Mouse (Mus musculus) splenic B cell, adult 2 months (primary cell): ENCODE results near the gene Mfap1a.
A peak's percentile ranks its signal among the peaks of the same experiment; 100 is the strongest.

Source experiments
- DNase-seq: peaks from one replicate; pipeline ENCODE4 v3.0.0-alpha.2; 2011; ENCODE audit warnings: low read depth, low spot score
- H3K27me3 ChIP-seq: 2 replicates; pipeline ENCODE4 v1.6.1; 2012; ENCODE audit warnings: mild to moderate bottlenecking, low read length, moderate library complexity, mixed read lengths; ENCODE audit not compliant: control insufficient read depth, poor library complexity, insufficient read depth, severe bottlenecking
- H3K36me3 ChIP-seq: 2 replicates; pipeline ENCODE4 v1.6.1; 2012; ENCODE audit warnings: mild to moderate bottlenecking, low read length, moderate library complexity, mixed read lengths; ENCODE audit not compliant: control insufficient read depth, poor library complexity, insufficient read depth, severe bottlenecking

Gene Mfap1a

DNA sequence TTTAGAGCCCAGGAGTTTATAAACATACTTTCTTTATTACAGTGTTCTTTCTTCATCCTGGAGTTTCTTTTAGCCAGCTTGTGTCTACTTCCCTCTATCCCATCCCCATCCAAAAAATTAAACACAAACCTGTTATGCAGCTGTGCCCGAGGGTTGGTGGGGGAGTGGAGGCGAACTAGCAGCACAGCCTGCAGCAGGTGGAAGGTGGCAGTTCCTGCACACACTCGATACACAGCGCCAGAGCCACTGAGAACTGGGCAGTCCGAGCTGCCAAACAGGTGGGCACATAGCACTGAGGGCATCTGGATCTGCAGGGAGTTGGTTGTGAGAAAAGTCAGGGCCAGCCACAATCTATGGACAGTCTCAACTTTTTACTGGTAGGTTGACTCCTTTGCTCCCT, 50.9 kb downstream of the Mfap1a start:
- Histone ChIP-seq H3K36me3 (peaks cover 6% of the 10 kb centered on the region), H3K27me3 (no peaks in the 10 kb centered on the region)
- no peak for DNase-seq

DNA sequence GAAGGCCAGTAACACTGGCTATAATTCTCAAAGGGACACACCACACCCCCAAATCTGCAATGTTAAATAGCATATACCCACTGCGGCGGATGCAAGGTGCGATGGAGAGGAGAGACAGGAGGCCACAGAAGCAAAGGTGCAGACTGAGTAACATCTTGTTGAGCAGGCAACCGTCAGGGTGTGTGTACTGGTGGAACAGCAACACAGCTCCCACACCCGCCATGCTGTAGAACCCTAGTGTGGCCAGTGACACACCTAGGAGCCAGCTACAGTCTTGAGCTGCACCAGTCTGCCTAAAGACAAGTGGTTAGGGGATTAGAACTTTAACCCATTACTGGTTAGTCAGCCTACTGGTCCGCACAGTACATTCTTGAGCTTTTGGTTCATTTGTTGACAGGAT, 52.5 kb downstream of the Mfap1a start:
- Histone ChIP-seq H3K36me3 (peaks cover 6% of the 10 kb centered on the region), H3K27me3 (no peaks in the 10 kb centered on the region)
- no peak for DNase-seq

DNA sequence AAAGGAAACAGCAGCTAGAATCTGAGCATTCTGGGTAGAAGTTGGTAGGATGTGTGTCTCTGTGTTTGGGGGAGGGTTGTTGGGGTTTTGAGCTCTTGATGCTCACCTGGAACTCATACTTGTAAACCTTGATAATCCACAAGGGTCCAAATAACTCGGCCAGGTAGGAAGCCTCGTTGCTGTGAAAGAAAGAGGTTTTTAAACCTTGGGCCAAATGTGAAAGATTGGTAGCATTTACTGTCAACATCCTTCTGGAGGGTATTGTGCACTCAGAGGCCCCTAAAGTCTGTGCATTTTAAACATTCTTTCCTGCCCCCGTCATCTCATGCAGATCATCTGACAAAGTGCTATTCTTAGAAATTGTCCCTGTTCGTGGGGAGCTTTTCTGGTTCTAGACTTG, 53.5 kb downstream of the Mfap1a start, which contains the start of gene Hypk:
TSS of gene Hypk (plus strand) at position 301 of the 400 bp plus-strand sequence.
- Histone ChIP-seq H3K27me3 (no peaks in the 10 kb centered on the region), H3K36me3 (peaks cover 5% of the 10 kb centered on the region; the same call in 1 of the 2 replicates)
- no peak for DNase-seq

GRCm38 (mm10) chr2:121452361-121452760, 54.1 kb downstream of the Mfap1a start:
- DNase-seq, result no peak
- Histone ChIP-seq H3K36me3 (peaks cover 5% of the 10 kb centered on the region; the same call in 1 of the 2 replicates), H3K27me3 (no peaks in the 10 kb centered on the region)

GRCm38 (mm10) chr2:121450093-121450492, 56.4 kb downstream of the Mfap1a start:
- H3K27me3 ChIP-seq, result no peaks in the 10 kb centered on the region
- H3K36me3 ChIP-seq, result peaks cover 5% of the 10 kb centered on the region; the same call in 1 of the 2 replicates
- DNase-seq, result peak; percentile 40

GRCm38 (mm10) chr2:121449545-121450011, 56.9 kb downstream of the Mfap1a start:
- DNase-seq, result no peak
- Histone ChIP-seq H3K36me3 (peaks cover 5% of the 10 kb centered on the region; the same call in 1 of the 2 replicates), H3K27me3 (no peaks in the 10 kb centered on the region)

- Histone ChIP-seq H3K27me3 (no peaks in the 10 kb centered on the region), H3K36me3 (peaks cover 5% of the 10 kb centered on the region; the same call in 1 of the 2 replicates)
- DNase-seq, result peak; percentile 99
Measured at GRCm38 (mm10) chr2:121448739-121449535, 57.5 kb downstream of the Mfap1a start, which contains the start of gene Serf2. Gene Serf2 (plus strand): TSS chr2:121449195.

DNA sequence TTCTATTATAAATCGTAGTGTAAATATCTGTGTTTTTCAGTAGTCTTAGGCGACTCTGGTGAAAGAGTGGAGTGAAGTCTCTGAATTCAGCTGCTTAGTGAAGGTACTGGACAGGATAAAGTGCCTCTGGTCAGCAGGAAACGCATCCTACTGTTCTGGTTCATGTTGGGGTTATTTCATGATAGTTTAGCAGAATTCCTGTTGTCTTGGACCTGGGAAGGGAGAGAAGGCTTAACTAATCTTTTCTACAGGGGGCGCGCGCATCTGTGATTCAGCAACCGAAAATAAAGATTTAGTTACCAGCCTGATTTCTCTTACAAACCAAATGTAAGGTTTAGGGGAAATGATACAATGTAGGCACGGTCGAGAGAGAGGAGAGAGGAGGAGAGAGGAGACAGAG, 58.3 kb downstream of the Mfap1a start:
- DNase-seq, result peak; percentile 44
- H3K36me3 ChIP-seq, result peaks cover 5% of the 10 kb centered on the region; the same call in 1 of the 2 replicates
- no peaks in the 10 kb centered on the region for H3K27me3 ChIP-seq

DNA sequence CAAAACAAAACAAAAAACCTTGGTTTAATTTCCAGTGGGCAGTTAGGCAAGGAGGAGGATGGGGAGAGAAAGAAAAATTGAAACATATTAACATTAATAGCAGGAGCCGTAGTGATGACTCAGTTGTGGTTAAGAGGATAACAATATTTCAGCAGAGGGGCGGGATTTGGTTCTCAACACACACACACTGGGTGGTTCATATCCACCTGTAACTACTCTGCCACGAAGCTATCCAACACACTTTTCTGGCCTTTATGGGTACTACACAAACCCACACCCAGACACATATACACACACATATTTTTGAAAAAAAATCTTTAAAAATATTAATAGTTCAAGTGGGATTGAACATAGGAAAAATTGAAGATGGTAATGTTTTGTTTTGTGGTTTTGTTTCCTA, 59.5 kb downstream of the Mfap1a start:
- no peaks in the 10 kb centered on the region for H3K27me3 ChIP-seq
- H3K36me3 ChIP-seq, result peaks cover 5% of the 10 kb centered on the region; the same call in 1 of the 2 replicates
- DNase-seq, result no peak

DNA sequence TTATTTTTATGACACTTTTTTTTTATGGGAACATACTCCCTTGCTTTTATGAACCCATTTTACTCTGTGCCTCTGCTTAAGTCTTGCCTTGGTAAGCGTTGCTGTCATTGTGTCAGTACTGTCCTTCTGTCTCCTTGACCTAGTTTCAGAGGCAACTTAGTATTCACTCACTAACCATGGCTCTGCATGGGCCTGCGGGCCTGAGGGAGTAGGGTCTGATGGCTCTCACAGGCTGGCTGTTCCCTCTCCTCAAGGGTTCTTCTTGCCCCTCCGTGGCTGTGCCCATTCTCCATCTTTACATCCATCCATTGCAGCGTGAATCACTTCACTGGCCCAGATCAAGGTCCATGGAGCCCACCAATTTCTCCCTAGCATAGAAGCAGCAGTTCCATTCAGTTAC, 60.0 kb downstream of the Mfap1a start:
- DNase-seq, result no peak
- H3K36me3 ChIP-seq, result peaks cover 5% of the 10 kb centered on the region; the same call in 1 of the 2 replicates
- H3K27me3 ChIP-seq, result no peaks in the 10 kb centered on the region

DNA sequence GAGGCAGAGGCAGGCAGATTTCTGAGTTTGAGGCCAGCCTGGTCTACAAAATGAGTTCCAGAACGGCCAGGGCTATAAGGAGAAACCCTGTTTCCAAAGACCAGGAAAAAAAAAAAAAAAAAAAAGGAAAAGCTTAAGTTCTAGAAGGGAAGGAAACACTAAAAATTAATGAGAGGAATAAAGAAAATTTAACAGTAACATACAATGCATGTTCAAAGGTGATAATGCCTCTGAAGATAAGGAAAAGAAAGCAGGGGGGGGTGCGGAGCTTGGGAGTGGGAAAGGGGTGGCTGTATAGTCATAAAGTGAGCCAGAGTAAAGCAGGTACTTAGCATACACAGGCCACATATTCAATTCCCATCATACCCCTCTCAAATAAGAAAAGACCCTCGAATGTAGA, 61.3 kb downstream of the Mfap1a start:
- Histone ChIP-seq H3K27me3 (no peaks in the 10 kb centered on the region), H3K36me3 (0 out of 2 replicates have a peak, but pooled peaks cover 2% of the 10 kb centered on the region)
- no peak for DNase-seq

- no peak for DNase-seq
- Histone ChIP-seq H3K27me3 (no peaks in the 10 kb centered on the region), H3K36me3 (0 out of 2 replicates have a peak, but pooled peaks cover 2% of the 10 kb centered on the region)
Measured at GRCm38 (mm10) chr2:121444178-121444577, 62.3 kb downstream of the Mfap1a start, which contains the start of gene Ell3. Gene Ell3 (minus strand): TSS chr2:121444278.

GRCm38 (mm10) chr2:121443068-121443349, 63.5 kb downstream of the Mfap1a start:
- no peak for DNase-seq
- Histone ChIP-seq H3K36me3 (0 out of 2 replicates have a peak, but pooled peaks cover 2% of the 10 kb centered on the region), H3K27me3 (no peaks in the 10 kb centered on the region)

DNA sequence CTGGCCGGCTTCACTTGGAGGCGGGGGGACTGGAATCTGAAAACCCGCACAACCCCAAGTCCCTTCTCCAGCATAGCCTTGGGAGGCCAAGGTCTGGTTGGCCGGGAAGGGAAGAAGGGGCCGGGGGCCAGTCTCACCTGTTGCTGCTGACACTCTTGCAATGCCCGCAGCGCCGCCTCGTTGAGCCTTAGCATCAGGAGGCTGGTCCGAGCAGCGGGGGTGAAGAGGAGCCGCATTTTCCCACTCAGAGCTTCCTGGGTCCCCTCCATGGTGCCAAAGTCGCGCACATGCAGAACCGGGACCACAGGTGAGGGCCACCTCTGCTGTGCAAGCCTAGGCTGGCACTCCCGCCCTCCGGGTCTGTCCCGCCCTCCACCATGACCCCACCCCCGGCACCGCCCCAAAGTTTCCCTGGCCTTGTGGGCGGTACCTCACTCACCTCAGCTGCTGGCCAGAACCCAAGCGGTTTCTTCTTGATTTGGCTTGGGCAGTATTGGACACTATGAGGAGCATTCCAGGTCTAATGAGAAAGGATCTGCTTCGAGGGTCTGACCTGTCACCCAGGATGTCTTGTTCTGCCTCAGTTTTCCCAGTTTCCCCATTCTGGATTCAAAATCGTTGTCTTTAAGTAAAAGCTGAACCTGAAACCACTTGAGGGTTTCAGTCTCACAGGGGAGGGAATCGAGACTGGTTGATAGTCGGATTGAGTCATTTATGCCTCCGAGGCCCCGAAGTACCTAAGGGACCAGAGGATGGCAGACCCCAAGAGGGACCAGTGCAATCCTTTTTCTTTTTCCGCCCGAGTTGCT, 64.0 kb downstream of the Mfap1a start:
- peak; percentile 88 for DNase-seq
- Histone ChIP-seq H3K27me3 (no peaks in the 10 kb centered on the region), H3K36me3 (peaks cover 2% of the 10 kb centered on the region; the same call in 1 of the 2 replicates)
